Mouse (Mus musculus) cerebellum, postnatal 10 days (tissue): Measurements from ENCODE around the gene Llgl1.

Experiments
- DNase-seq, 2 experiments: peaks; one replicate each; pipeline ENCODE4 v3.0.0; 2021; ENCODE audit warnings: mixed read lengths in 2 of 2

Llgl1 gene

DNA sequence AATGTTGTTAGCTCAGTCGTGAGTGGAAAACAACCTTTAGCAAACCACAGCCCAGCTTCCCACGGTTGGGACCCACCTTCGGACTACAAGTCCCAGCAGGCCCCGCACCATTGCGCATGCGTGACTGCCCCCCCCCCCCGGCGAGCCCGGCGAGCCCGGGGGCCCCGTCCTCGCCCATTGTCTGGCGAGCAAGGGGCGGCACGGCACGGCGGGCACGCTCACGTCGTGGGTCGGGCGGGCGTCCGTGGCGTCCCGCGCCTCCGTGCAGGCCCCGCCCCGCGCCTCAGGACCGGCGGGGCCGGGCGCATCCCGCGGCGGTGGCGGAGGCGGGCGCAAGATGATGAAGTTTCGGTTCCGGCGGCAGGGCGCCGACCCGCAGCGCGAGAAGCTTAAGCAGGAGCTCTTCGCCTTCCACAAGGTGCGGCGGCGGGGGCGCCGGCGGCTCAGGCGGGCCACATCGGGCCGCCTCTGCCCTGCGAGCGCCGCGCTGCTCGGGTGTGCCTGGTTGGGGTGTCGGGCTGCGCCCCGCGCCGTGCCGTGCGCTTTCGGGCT lies at the start of gene Llgl1:
Llgl1 (plus strand) TSS at position 200 of the 552 bp plus-strand sequence.
- peak; percentile 94 to 96 for DNase-seq

DNA sequence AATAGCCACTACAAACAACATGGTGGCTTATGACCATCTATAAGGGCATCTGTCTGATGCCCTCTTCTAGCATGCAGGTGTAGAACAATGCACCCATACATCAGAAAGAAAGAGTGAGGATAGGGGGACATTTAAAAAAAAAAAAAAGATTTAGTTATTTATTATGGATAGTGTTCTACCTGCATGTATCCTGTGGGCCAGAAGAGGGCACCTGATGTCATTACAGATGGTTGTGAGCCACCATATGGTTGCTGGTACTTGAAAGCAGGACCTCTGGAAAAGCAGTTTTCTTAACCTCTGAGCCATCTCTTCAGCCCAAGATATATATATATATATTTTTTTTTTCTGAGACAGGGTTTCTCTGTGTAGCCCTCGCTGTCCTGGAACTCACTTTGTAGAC lies 3.4 kb upstream of the Llgl1 start:
- DNase-seq: peak; percentile 5 to 7

DNA sequence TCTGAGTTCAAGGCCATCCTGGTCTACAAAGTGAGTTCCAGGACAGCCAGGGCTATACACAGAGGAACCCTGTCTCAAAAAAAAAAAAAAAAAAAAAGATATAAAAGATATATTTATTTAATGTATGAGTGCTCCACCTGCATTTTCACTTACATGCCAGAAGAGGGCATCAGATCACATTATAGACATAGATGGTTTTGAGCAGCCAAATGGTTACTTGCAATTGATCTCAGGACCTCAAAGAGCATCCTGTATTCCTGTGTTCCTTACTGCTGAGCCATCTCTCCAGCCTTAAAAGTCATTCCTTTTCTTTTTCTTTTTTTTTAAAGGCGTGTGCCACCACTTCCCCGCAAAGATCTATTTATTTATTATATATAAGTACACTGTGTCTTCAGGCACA lies 2.0 kb upstream of the Llgl1 start:
- DNase-seq: peak; percentile 4 to 35

DNA sequence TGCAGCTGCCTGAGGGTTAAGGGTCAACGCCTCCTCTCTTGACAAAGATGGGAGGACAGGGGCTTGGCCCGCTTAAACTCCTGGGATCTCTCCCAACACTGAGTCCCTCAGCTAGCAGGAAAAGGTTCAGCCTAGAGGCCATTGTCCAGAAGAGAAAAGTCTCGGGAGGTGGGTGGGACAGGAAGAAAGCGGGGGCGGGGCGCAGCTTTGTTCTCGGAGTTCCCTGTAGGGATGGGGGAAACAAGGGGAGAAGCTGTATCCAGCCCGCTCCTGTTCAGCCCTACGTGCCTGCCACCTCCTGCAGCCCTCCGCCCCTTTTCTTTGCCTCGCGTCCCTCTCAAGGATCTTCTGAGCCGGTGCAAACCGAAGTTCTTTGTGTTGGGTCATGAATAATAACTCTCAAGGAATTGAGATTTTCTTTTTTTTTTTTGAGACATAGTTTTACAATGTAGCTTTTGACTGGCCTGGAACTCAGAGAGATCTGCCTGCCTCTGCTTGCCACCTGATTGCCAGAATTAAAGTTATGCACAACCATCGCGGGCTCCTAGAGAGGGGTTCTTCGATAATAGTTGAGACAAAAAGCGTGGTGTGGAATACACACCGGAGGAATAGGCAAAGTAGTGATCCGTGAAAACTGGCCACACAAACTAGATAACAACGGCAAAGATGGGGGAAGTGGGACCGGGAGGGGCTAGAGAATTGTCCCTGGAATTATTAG lies 558 bp upstream of the Llgl1 start:
- DNase-seq: peak; percentile 59 to 69

GRCm38 (mm10) chr11:60700320-60701185 lies 1.0 kb downstream of the Llgl1 start:
- peak; percentile 13 to 27 for DNase-seq

GRCm38 (mm10) chr11:60701611-60702010 lies 2.1 kb downstream of the Llgl1 start:
- peak; percentile 48 to 49 for DNase-seq

GRCm38 (mm10) chr11:60703131-60703530 lies 3.6 kb downstream of the Llgl1 start:
- peak; percentile 88 to 90 for DNase-seq

GRCm38 (mm10) chr11:60704023-60704880 lies 4.7 kb downstream of the Llgl1 start:
- peak; percentile 8 to 46 for DNase-seq

- peak in 1 of 2 experiments; percentile 5 for DNase-seq
Observed at GRCm38 (mm10) chr11:60705255-60705654, 5.7 kb downstream of the Llgl1 start.

DNA sequence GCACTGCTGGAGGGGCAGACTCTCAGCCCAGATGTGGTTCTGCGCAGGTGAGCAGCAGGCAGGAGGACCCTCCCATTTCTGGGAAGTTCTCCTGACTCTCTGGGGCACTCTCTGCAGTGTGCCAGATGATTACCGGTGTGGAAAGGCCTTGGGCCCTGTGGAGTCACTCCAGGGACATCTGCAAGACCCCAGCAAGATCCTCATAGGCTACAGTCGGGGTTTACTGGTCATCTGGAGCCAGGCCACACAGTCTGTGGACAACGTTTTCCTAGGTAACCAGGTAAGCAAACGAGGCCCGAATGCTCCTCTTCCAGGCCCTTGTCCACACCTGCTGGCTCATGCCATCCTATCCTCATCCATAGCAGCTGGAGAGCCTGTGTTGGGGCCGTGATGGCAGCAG lies 6.6 kb downstream of the Llgl1 start:
- DNase-seq: no peak

DNA sequence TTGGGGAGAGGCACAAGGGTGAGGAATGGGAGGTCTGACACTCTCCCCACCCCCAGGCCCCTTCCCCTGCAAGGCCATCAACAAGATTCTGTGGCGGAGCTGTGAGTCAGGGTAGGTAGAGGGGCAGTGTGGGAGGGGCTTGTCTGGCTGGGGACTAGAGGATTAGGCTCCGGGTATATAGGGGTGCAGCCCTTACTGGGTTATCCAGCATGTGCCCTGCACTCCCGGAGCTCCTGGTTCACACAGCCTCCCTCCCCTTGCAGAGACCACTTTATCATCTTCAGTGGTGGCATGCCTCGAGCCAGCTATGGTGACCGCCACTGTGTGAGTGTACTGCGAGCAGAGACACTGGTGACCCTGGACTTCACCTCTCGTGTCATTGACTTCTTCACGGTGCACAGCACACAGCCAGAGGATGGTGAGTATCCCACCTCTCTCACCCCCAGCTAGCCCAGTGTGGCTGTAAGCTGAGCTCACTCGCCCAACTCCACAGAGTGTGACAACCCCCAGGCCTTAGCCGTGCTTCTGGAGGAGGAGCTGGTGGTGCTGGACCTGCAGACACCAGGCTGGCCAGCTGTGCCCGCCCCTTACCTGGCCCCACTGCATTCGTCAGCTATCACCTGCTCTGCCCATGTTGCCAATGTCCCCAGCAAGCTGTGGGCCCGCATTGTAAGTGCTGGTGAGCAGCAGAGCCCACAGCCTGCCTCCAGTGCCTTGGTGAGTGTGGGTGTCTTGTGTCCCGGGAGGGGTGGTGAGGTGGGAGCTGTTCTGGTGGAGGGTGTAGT lies 7.4 kb downstream of the Llgl1 start:
- DNase-seq: no peak

DNA sequence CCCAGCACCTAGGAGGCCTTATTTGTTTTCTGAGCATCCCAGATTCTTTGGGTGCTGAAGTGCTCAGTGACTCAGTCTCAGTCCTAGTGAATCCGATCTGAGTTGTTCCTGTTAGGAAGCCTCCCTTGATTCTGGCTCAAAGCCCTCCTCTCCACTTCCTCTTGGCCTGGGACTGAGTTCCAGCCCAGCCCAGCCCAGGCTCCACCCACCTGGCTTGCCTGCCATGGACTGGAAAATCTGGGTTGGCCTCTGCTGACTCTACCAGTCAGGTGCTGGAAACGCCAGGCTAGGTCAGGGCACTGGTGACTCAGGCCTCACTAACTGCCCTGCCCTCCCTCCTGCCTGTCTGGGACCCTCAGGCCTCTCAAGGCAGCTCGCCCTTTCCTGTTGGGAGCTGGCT lies 8.1 kb downstream of the Llgl1 start:
- peak in 1 of 2 experiments; percentile 51 for DNase-seq

GRCm38 (mm10) chr11:60708631-60709030 lies 9.1 kb downstream of the Llgl1 start:
- DNase-seq: no peak

DNA sequence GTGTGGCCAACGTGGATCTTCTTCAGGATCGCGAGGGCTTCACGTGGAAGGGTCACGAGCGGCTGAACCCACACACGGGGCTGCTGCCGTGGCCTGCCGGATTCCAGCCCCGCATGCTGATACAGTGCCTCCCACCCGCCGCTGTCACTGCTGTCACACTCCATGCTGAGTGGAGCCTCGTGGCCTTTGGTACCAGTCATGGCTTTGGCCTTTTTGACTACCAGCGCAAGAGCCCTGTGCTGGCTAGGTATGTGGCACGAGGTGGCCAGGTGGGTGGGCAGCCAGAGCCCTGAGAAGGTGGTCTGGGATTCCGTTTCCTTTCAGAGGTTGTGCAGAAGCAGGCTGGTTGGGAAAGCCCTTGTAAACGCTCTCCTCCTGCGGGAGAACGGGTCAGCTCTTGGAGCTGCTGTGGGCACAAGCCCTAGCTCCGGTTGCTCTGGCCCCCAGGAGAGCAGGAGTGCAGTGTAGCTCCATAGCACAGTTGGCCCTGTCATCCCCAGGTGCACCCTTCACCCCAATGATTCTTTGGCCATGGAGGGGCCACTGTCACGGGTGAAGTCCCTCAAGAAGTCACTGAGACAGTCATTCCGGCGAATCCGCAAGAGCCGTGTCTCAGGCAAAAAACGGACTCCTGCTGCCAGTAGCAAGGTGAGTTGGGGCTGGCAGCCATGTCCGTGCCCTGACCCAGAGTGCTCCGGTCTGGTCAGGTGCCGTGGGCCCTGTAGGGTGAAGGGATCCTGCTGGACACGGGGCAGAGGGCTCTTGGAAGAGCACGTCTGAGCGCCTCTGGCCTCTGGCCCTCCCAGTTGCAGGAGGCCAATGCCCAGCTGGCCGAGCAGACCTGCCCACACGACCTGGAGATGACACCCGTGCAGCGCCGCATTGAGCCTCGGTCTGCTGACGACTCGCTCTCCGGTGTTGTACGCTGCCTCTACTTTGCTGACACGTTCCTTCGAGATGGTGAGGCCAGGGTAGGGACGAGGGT lies 10.2 kb downstream of the Llgl1 start:
- DNase-seq: no peak

DNA sequence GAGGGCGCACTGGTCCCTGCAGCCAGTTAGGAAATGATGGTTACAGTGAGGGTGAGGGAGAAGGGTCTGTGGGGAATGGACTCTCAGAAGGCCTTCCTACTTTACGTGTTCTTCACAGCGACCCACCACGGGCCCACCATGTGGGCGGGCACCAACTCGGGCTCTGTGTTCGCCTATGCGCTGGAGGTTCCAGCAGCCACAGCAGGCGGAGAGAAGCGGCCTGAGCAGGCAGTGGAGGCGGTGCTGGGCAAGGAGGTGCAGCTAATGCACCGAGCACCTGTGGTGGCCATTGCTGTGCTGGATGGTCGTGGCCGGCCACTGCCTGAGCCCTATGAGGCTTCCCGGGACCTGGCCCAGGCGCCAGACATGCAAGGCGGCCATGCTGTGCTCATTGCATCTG lies 11.7 kb downstream of the Llgl1 start:
- peak in 1 of 2 experiments; percentile 5 for DNase-seq

- DNase-seq: peak in 1 of 2 experiments; percentile 4
Observed at GRCm38 (mm10) chr11:60712040-60712439, 12.5 kb downstream of the Llgl1 start.

DNA sequence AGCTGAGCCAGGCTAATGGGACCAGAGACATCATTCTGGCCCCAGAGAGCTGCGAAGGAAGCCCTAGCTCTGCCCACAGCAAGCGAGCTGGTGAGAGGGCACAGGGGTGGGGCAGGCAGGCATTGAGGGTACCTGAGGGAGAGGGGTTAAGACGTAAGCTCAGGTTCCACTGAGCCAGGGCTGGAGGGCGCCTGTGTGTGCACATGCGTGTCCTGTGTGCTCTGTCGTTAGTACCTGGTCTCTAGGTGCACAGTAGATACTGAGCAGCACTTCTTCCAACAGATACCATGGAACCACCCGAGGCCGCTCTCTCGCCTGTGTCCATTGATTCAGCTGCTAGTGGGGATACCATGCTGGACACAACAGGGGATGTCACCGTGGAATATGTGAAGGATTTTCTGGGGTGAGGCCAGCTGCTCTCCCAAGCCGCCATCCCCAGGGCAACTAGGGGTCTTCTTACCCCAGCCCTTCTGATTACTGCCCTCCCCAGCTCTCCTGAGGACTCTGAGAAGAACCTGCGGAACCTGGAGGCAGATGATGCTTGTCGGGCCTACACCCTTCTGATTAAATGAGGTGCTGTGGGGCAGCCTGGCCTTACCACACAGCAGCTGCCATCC lies 13.2 kb downstream of the Llgl1 start:
- peak in 1 of 2 experiments; percentile 3 for DNase-seq

GRCm38 (mm10) chr11:60715833-60716232 lies 16.3 kb downstream of the Llgl1 start:
- DNase-seq: no peak

DNA sequence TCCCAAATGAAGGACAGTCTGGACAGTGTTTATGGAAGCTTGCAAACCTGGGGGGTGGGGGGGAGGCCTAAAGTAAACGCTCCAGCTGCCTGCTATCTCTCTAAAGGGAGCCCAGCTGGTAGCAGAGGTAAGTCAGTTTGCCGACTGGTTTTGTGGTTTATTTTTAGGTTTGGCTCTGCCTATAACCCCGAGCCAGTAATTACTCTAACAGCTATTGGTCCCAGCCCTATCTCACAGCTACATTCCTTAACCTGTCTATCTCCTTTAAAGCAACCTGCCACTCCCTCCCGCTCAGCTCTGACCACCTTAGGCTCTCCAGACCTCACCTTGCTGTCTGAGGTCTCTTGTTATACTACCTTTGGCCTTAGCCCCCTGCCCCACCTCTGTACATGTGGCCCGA lies 19.7 kb downstream of the Llgl1 start:
- DNase-seq: no peak
